Mouse (Mus musculus) monocyte, adult 59 days (primary cell): Measurements from ENCODE around the gene Entpd6. TPM values are rescaled to one million over a fixed set of nuclear protein-coding genes. Genes with fewer than 3 reads are reported as not detected.

ENCODE experiments used
- total RNA-seq, 2 experiments: library from RNA; stranded (reverse); gene quantifications; one replicate each; pipeline ENCODE4 v1.2.4; 2023

Gene Entpd6
- 10 to 100 TPM; 17.9 to 18.9 TPM for total RNA-seq

DNA sequence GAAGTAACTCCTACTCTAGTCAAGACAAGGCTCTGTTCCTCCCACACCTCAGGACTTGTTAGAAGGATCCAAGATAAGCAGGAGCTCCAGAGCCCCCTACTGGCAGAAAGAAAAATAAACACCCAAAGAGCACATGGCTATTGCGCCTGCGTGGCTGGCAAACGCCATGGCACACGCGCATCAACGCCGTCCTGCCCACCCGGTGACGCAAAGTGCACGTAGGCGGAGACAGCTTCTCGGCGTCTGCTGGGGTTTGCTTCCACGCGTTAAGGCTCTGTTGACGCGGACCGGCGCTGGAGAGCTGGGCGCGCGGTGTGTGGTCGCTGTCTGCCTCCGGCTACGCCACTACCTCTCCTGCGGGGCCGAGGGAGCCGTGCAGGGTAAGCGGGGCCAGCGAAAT, at the start of gene Entpd6:
TSS of gene Entpd6 (plus strand) at position 189 of the 400 bp plus-strand sequence.

DNA sequence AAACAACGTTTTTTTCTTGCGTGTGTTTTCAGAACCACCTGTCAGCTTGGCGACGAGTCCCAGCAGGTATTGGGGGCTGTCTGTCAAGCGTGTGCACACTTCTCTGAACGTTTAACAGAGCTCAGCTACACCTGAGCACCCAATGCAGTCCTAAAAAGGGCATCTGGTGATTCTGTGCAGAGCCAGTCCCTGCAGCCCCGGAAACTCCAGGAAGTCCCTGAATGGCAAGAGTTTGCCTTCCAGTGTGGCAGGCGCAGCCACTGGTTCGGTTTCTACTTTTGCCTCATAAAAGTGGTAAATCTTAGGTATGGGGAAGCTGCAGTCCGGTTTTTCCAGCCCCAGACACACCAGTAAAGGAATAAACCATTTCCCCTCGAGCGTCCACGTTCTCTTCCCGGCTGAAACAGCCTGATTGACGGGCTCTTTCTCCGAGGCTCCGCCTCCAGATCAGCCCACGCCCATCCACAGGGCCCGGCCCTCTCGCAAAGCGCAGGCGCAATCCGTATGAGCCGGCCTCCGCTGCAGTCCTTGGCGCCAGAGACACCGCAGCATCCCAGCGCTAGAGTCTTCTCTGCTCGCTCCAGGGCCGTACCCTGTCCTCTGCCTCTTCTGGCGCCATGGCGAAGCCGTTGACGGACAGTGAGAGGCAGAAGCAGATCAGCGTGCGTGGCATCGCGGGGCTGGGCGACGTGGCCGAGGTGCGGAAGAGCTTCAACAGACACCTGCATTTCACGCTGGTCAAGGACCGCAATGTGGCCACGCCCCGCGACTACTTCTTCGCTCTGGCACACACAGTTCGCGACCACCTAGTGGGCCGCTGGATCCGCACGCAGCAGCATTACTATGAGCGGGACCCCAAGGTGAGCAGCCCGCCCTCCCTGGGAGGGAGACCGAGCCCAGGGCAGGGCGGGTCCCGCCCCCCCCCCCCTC, 37.7 kb downstream of the Entpd6 start, which contains the start of gene Pygb:
TSS of gene Pygb (plus strand) at position 485 of the 930 bp plus-strand sequence.

Other genes with a start within 250 kb of the Entpd6 start
- gene Cst7, start 178.6 kb upstream of the Entpd6 start, total RNA-seq, result 1 to 10 TPM; 1.1 to 1.7 TPM
- gene Apmap, start 140.5 kb upstream of the Entpd6 start, total RNA-seq, result 10 to 100 TPM; 27.0 to 28.8 TPM
- gene Acss1, start 80.5 kb upstream of the Entpd6 start, total RNA-seq, result 10 to 100 TPM; 28.1 to 37.7 TPM
- gene Vsx1, start 59.7 kb upstream of the Entpd6 start, total RNA-seq, result not detected
- 10 to 100 TPM; 42.7 to 47.7 TPM for gene Pygb, start 37.7 kb downstream of the Entpd6 start, total RNA-seq
- 100 to 1,000 TPM; 213 to 234 TPM for gene Abhd12, start 155.7 kb downstream of the Entpd6 start, total RNA-seq
- 1 to 10 TPM; 3.5 to 5.4 TPM for gene Gins1, start 156.4 kb downstream of the Entpd6 start, total RNA-seq